17 mouse cellular contexts compared by ENCODE assay signal in the genomic region with DNA sequence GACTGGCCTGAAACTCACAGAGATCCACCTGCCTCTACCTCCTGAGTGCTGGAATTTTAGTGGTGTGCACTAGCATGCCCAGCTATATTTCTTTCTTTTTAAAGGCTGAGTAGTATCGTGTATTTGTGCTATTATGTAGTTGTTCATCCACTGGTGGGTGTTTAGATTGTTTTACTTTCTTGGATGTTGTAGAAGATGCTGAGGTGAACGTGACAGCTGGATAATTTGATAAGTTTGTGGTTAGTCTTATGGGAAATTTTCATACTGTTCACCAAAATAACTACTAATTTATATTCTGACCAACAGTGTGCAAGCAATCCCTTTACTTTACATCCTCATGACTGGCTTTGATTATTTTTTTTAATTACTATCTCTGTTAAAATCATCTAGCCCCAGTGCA.
DNase-seq lines count a peak whose midpoint lies in the region; ATAC-seq lines count a peak whose summit lies in the region.
"Had no signal": no experiment of that assay in that cellular context is flagged by ENCODE, and none has a peak within 500 bp of the region (broad histone marks: within the 10 kb centered on the region; RNA-seq: fewer than 3 reads in every experiment).

No protein-coding gene starts in this region.

- DNase-seq in 416B (ENCODE audit: low read depth) (peak; percentile 10), MEL-GATA-1-ER (ENCODE audit: extremely low read depth, low read depth) (peak; percentile 32)
- no peak for DNase-seq in heart, adult 8-10 months (ENCODE audit: low spot score)
- no peak for DNase-seq in Muller cell, postnatal 12 days (ENCODE audit: inconsistent ontology term)
- DNase-seq: adrenal gland, adult 8-10 months; adrenal gland, postnatal 14 days; adrenal gland, postnatal 36 days; cerebellum, adult 11-12 months; cerebellum, adult 2 months; cerebellum, adult 9-10 months; cerebellum, postnatal 10 days; cerebellum, postnatal 25 days had no signal

- ATAC-seq in megakaryocyte-erythroid progenitor cell, adult 5-6 weeks (replicated peaks; ENCODE audit: low FRiP score, low TSS enrichment, poor library complexity, severe bottlenecking): peak; percentile 82
- ATAC-seq: activated CD4-positive, CD25-positive, alpha-beta regulatory T cell, adult 4 months; forebrain, embryonic 14.5 days; forebrain, embryonic 16.5 days; Patski had no signal

Comparison
In these comparisons a context has a peak if more than half of its experiments do, and no peak if none do; other contexts are left out.
1. DNase-seq: peak in 416B (single experiment) and MEL-GATA-1-ER (single experiment); none in heart, adult 8-10 months (single experiment) and Muller cell, postnatal 12 days (single experiment).